Mouse (Mus musculus) T-cell, adult 2 months (primary cell): Measurements from ENCODE around the gene Ncs1.

Source experiments
- DNase-seq: peaks from one replicate; pipeline ENCODE4 v3.0.0; 2022; ENCODE audit warnings: low spot score

The Ncs1 gene

GRCm38 (mm10) chr2:31245051-31245450 lies 572 bp upstream of the Ncs1 start:
- no peak for DNase-seq

GRCm38 (mm10) chr2:31246251-31246971 lies 788 bp downstream of the Ncs1 start:
- DNase-seq: no peak

GRCm38 (mm10) chr2:31248856-31249255 lies 3.2 kb downstream of the Ncs1 start:
- no peak for DNase-seq

- no peak for DNase-seq
Observed at GRCm38 (mm10) chr2:31252167-31252566, 6.5 kb downstream of the Ncs1 start.

GRCm38 (mm10) chr2:31253463-31253862 lies 7.8 kb downstream of the Ncs1 start:
- no peak for DNase-seq

- DNase-seq: no peak
Observed at GRCm38 (mm10) chr2:31254806-31255205, 9.2 kb downstream of the Ncs1 start.

- DNase-seq: peak; percentile 91
Observed at GRCm38 (mm10) chr2:31255952-31256938, 10.6 kb downstream of the Ncs1 start.

GRCm38 (mm10) chr2:31257096-31257495 lies 11.5 kb downstream of the Ncs1 start:
- no peak for DNase-seq

- DNase-seq: peak; percentile 64
Observed at GRCm38 (mm10) chr2:31258609-31259366, 13.2 kb downstream of the Ncs1 start.

GRCm38 (mm10) chr2:31259367-31259920 lies 13.8 kb downstream of the Ncs1 start:
- DNase-seq: no peak

GRCm38 (mm10) chr2:31260549-31260948 lies 14.9 kb downstream of the Ncs1 start:
- no peak for DNase-seq

GRCm38 (mm10) chr2:31263039-31263461 lies 17.4 kb downstream of the Ncs1 start:
- no peak for DNase-seq

GRCm38 (mm10) chr2:31263746-31264378 lies 18.2 kb downstream of the Ncs1 start:
- DNase-seq: no peak

- DNase-seq: no peak
Observed at GRCm38 (mm10) chr2:31267447-31267846, 21.8 kb downstream of the Ncs1 start.

GRCm38 (mm10) chr2:31268631-31269030 lies 23.0 kb downstream of the Ncs1 start:
- no peak for DNase-seq

- DNase-seq: no peak
Observed at GRCm38 (mm10) chr2:31269188-31269587, 23.6 kb downstream of the Ncs1 start.

- no peak for DNase-seq
Observed at GRCm38 (mm10) chr2:31269847-31270246, 24.2 kb downstream of the Ncs1 start.

- DNase-seq: no peak
Observed at GRCm38 (mm10) chr2:31270470-31270869, 24.8 kb downstream of the Ncs1 start.

- no peak for DNase-seq
Observed at GRCm38 (mm10) chr2:31271071-31271470, 25.4 kb downstream of the Ncs1 start.

- DNase-seq: no peak
Observed at GRCm38 (mm10) chr2:31274993-31275392, 29.4 kb downstream of the Ncs1 start.

- DNase-seq: no peak
Observed at GRCm38 (mm10) chr2:31277810-31278209, 32.2 kb downstream of the Ncs1 start.
